Mouse (Mus musculus) E14TG2a.4 (cell line): ENCODE measurements around the gene Hist1h2bf.
"Not testable (repeated sequence)": the region's sequence is repeated elsewhere in the genome, so short reads cannot be mapped to it uniquely, and the experiment has no call there.

Source experiments
- H3K27me3 ChIP-seq: 2 replicates; pipeline ENCODE4 v1.6.1; 2014; ENCODE audit warnings: low read length, control low read depth; ENCODE audit not compliant: insufficient read depth
- H3K36me3 ChIP-seq: 2 replicates; pipeline ENCODE4 v1.6.1; 2014; ENCODE audit warnings: low read length, control low read depth; ENCODE audit not compliant: insufficient read depth
- H3K4me1 ChIP-seq: replicated peaks from 2 replicates; pipeline ENCODE4 v1.6.1; 2014; ENCODE audit warnings: low read depth, low read length, control low read depth
- H3K4me3 ChIP-seq: replicated peaks from 2 replicates; pipeline ENCODE4 v1.5.1; 2014; ENCODE audit warnings: mild to moderate bottlenecking, low read length
- H3K9me3 ChIP-seq: 2 replicates; pipeline ENCODE4 v1.6.1; 2014; ENCODE audit warnings: low read length, control low read depth
- CTCF ChIP-seq: conservative IDR thresholded peaks from 2 replicates; pipeline ENCODE4 v1.5.1; 2014; ENCODE audit warnings: low read length
- NANOG ChIP-seq: IDR thresholded peaks from 2 replicates; pipeline ENCODE4 v1.6.1; 2014; ENCODE audit warnings: borderline replicate concordance, low read length, mixed read lengths
- POU5F1 ChIP-seq: IDR thresholded peaks from 2 replicates; pipeline ENCODE4 v1.6.1; 2014; ENCODE audit warnings: low read length, borderline replicate concordance

The Hist1h2bf gene

DNA sequence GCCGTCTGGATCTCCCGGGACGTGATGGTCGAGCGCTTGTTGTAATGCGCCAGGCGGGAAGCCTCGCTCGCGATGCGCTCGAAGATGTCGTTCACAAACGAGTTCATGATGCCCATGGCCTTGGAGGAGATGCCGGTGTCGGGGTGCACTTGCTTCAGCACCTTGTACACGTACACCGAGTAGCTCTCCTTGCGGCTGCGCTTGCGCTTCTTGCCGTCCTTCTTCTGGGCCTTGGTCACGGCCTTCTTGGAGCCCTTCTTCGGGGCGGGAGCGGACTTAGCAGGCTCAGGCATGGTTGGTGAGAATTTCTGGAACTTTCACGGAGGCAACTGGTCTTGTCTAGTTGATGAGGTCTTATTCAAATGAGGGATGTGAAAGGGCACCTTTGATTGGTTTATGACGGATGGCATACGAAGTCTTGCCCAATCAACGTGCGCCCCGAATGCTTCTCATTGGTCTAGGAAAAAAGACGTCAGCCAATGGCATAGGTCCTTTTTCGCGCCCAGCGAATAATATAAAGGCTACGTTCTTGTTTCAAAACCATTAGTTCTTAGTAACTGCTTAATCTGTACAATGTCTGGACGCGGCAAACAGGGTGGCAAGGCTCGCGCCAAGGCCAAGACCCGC, at the start of gene Hist1h2bf, which contains the start of gene Hist1h2ad:
TSS of gene Hist1h2bf (minus strand) at position 299 of the 627 bp plus-strand sequence.
TSS of gene Hist1h2ad (plus strand) at position 484 of the 627 bp plus-strand sequence.
- H3K27me3 ChIP-seq, H3K9me3 ChIP-seq, H3K36me3 ChIP-seq: not testable (repeated sequence)
- peaks cover 24% of the 10 kb centered on the region for H3K4me1 ChIP-seq
- peak within 1 kb of the TSS; percentile 78 for H3K4me3 ChIP-seq

- H3K4me1 ChIP-seq, result peaks cover 28% of the 10 kb centered on the region
- TF ChIP-seq POU5F1 (no peak), CTCF (no peak), NANOG (no peak)
- no peaks in the 10 kb centered on the region for H3K36me3 ChIP-seq
- H3K9me3 ChIP-seq, result no peaks in the 10 kb centered on the region
- peak overlapping the region; percentile 82 for H3K4me3 ChIP-seq
- H3K27me3 ChIP-seq, result peaks cover 35% of the 10 kb centered on the region
These were observed 49.0 kb upstream of the Hist1h2bf start for GRCm38 (mm10) chr13:23622861-23623450.

DNA sequence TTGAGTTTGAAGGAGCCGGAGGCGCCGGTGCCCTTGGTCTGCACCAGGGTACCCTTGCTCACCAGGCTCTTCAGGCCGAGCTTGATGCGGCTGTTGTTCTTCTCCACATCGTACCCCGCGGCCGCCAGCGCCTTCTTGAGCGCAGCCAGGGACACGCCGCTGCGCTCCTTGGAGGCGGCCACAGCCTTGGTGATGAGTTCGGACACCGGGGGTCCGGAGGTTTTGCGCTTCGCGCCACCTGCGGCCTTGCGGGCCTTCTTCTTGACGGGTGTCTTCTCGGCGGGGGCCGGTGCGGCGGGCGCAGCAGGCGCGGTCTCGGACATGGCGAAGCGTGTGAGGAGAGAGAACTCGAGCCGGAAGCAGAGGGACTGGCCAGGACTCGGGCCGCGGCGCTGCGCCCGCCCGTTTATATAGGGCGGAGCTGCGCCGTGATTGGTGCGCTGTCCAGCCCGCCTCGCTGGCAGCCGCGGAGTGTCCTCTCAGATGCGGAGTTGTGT, 48.2 kb upstream of the Hist1h2bf start, which contains the start of gene Hist1h1e:
TSS of gene Hist1h1e (minus strand) at position 384 of the 497 bp plus-strand sequence.
- Histone ChIP-seq H3K4me1 (peaks cover 28% of the 10 kb centered on the region), H3K4me3 (peak within 1 kb of the TSS; percentile 82), H3K27me3 (peaks cover 35% of the 10 kb centered on the region)
- H3K36me3 ChIP-seq, H3K9me3 ChIP-seq: not testable (repeated sequence)

DNA sequence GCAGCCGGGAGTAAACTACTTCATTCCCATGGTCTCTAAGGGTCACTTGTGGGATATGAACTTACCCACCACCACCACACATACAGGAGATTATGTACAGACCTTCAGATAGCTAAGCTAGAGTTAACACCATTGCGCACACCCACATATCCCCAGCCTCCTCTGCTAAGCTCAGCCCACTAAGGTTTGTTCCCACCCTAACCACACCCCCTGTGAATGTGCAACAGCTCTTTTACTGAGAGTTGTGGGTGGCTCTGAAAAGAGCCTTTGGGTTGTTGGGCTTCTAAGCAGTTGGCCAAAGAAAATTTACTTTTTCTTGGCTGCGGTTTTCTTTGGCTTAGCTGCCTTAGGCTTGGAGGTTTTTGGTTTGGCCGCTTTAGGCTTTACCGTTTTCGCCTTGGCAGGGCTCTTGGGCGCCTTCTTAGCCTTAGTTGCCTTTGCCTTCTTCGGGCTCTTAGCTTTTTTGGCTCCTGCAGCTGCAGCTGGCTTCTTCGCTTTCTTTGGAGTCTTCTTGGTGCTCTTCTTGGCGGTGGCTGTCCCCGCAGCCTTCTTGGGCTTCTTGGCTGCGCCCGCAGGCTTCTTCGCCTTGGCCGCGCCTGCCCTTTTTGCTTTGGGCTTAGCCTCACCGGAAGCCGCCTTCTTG, 47.7 kb upstream of the Hist1h2bf start:
- peaks cover 28% of the 10 kb centered on the region for H3K4me1 ChIP-seq
- peaks cover 34% of the 10 kb centered on the region for H3K27me3 ChIP-seq
- H3K4me3 ChIP-seq, result peak overlapping the region; percentile 82
- H3K9me3 ChIP-seq, result no peaks in the 10 kb centered on the region
- no peaks in the 10 kb centered on the region for H3K36me3 ChIP-seq
- TF ChIP-seq NANOG (no peak), CTCF (no peak), POU5F1 (no peak)

DNA sequence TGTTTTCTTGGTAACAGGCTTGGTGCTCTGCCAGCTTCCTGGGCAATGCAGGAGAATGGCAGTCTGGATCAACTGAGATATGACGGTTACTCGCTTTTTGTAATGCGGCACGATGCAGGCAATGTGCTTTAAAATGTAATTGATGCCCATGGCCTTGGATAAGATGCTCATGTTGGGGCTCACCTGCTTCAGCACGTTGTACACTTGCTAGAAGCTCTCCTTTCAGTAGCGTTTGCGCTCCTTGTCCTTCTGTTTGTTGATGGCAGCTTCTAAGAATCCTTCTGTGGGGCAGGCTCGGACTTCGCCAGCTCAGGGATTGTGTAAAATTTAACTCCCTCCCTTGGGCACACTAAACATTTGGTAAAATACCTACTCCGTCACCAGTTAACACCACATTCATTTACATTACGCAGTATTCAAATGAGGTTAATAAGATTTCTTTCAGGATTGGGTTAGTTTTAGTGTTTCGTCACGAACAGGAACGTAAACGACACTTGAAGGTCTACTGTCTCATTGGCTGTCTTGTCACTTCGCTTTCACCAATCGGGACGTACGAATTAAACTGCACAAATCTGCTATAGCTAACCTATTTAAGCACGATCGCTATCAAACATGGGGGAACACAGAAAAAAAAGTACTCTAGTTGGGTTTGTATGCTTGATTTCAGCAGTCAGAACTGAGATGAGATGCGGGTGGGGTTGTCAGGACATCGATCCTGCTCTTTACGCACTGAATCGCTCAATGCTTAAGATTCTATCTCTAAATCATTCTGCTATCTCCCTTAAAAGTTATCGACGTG, 46.9 kb upstream of the Hist1h2bf start, which contains the start of gene Hist1h2be:
TSS of gene Hist1h2be (minus strand) at position 392 of the 799 bp plus-strand sequence.
- Histone ChIP-seq H3K4me1 (peaks cover 28% of the 10 kb centered on the region), H3K9me3 (no peaks in the 10 kb centered on the region), H3K27me3 (peaks cover 33% of the 10 kb centered on the region), H3K4me3 (peak within 1 kb of the TSS; percentile 82), H3K36me3 (no peaks in the 10 kb centered on the region)
- no peak for TF ChIP-seq CTCF
- TF ChIP-seq POU5F1, result no peak
- no peak for TF ChIP-seq NANOG

GRCm38 (mm10) chr13:23620056-23620732, 46.2 kb upstream of the Hist1h2bf start:
- H3K4me3 ChIP-seq, result peak overlapping the region; percentile 82
- peaks cover 28% of the 10 kb centered on the region for H3K27me3 ChIP-seq
- H3K9me3 ChIP-seq, result no peaks in the 10 kb centered on the region
- no peaks in the 10 kb centered on the region for H3K36me3 ChIP-seq
- peaks cover 28% of the 10 kb centered on the region for H3K4me1 ChIP-seq
- TF ChIP-seq NANOG (no peak), POU5F1 (no peak), CTCF (no peak)

- Histone ChIP-seq H3K4me1 (no peaks in the 10 kb centered on the region), H3K27me3 (no peaks in the 10 kb centered on the region), H3K4me3 (no peak overlapping the region), H3K9me3 (no peaks in the 10 kb centered on the region), H3K36me3 (no peaks in the 10 kb centered on the region)
- no peak for TF ChIP-seq CTCF
- TF ChIP-seq NANOG, result no peak
- TF ChIP-seq POU5F1, result no peak
These were observed 37.6 kb upstream of the Hist1h2bf start for GRCm38 (mm10) chr13:23611638-23612037.

- Histone ChIP-seq H3K4me3 (no peak overlapping the region), H3K4me1 (no peaks in the 10 kb centered on the region), H3K9me3 (no peaks in the 10 kb centered on the region), H3K36me3 (no peaks in the 10 kb centered on the region), H3K27me3 (no peaks in the 10 kb centered on the region)
- TF ChIP-seq POU5F1 (no peak), CTCF (no peak), NANOG (no peak)
These were observed 36.4 kb upstream of the Hist1h2bf start for GRCm38 (mm10) chr13:23610393-23610792.
